Mouse (Mus musculus): Measurements from ENCODE around the gene Ralb.

DNA sequence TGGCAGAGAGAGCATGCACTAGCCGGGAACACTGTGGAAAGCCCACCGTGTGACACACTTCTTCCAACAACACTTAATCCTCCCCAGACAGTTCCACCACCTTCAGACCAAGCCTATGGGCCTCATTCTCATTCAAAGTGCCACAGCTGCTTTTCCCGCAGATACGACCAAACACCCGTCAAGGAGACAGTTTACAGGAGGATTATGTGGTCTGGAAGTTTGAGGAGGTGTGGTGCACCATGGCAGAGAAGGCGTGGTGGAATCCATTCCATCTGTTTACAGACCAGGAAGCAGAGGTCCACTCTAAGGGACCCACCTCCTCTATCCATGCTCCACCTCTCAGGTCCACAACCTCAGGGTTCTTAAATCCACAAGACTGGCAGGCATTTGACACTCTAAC, 14.7 kb upstream of the Ralb start:
- TF ChIP-seq EP300 (IDR thresholded peaks at IDR 0.05; ENCODE audit: low read depth) (no peak), CTCF (IDR thresholded peaks at IDR 0.05; ENCODE audit: low read depth) (no peak)

Data from liver, postnatal 0 days (tissue).